Mouse (Mus musculus): ENCODE measurements around the gene Chil1.
A peak's percentile ranks its signal among the peaks of the same experiment; 100 is the strongest.

Chil1 gene

GRCm38 (mm10) chr1:134182025-134182424 is at the start of gene Chil1:
TSS of gene Chil1 (plus strand) at chr1:134182176.
- DNase-seq = no peak

GRCm38 (mm10) chr1:134133316-134133715 is 48.7 kb upstream of the Chil1 start:
- DNase-seq = no peak

- no peak for DNase-seq
These were observed 45.6 kb upstream of the Chil1 start for GRCm38 (mm10) chr1:134136351-134136750.

- DNase-seq = no peak
These were observed 43.6 kb upstream of the Chil1 start for GRCm38 (mm10) chr1:134138424-134138823.

- DNase-seq = no peak
These were observed 39.6 kb upstream of the Chil1 start for GRCm38 (mm10) chr1:134142363-134142794.

- DNase-seq = no peak
These were observed 35.9 kb upstream of the Chil1 start for GRCm38 (mm10) chr1:134146066-134146465.

GRCm38 (mm10) chr1:134150076-134150475 is 31.9 kb upstream of the Chil1 start:
- DNase-seq = no peak

- DNase-seq = no peak
These were observed 31.2 kb upstream of the Chil1 start for GRCm38 (mm10) chr1:134150745-134151144.

GRCm38 (mm10) chr1:134151655-134152412 is 30.1 kb upstream of the Chil1 start:
- peak; percentile 83 for DNase-seq

- no peak for DNase-seq
These were observed 29.1 kb upstream of the Chil1 start for GRCm38 (mm10) chr1:134152626-134153590.

GRCm38 (mm10) chr1:134154121-134154520 is 27.9 kb upstream of the Chil1 start:
- no peak for DNase-seq

GRCm38 (mm10) chr1:134154655-134155054 is 27.3 kb upstream of the Chil1 start:
- no peak for DNase-seq

GRCm38 (mm10) chr1:134160404-134160803 is 21.6 kb upstream of the Chil1 start:
- no peak for DNase-seq

- no peak for DNase-seq
These were observed 20.6 kb upstream of the Chil1 start for GRCm38 (mm10) chr1:134161399-134161798.

- DNase-seq = no peak
These were observed 19.3 kb upstream of the Chil1 start for GRCm38 (mm10) chr1:134162510-134163225.

- DNase-seq = no peak
These were observed 18.5 kb upstream of the Chil1 start for GRCm38 (mm10) chr1:134163476-134163875.

GRCm38 (mm10) chr1:134164454-134164853 is 17.5 kb upstream of the Chil1 start:
- no peak for DNase-seq

GRCm38 (mm10) chr1:134166547-134166946 is 15.4 kb upstream of the Chil1 start:
- no peak for DNase-seq

GRCm38 (mm10) chr1:134167416-134168305 is 14.3 kb upstream of the Chil1 start:
- peak; percentile 81 for DNase-seq

- DNase-seq = no peak
These were observed 13.4 kb upstream of the Chil1 start for GRCm38 (mm10) chr1:134168567-134168966.

GRCm38 (mm10) chr1:134168985-134169697 is 12.8 kb upstream of the Chil1 start:
- no peak for DNase-seq

Data from cerebellum, adult 11-12 months (tissue).